In genomic region chr7:55710872-55711558, GRCm38 (mm10) we compare ENCODE assay signal across 8 mouse cellular contexts. TPM values are rescaled to one million over a fixed set of nuclear protein-coding genes. Genes with fewer than 3 reads are reported as not detected.
DNase-seq lines count a peak whose midpoint lies in the region; ATAC-seq and TF ChIP-seq lines count a peak whose summit lies in the region.

No protein-coding gene starts in this region.

- peak; percentile 29 for DNase-seq in CD4-positive helper T cell, adult 2 months (ENCODE audit: low read depth, low spot score)
- peak; percentile 86 for DNase-seq in NIH3T3 (ENCODE audit: low read depth)
- peak; percentile 38 to 69 for DNase-seq in cerebellum, postnatal 25 days
- DNase-seq in kidney, postnatal 36 days, result peak; percentile 27 to 62
- peak; percentile 70 for DNase-seq in lung, postnatal 0 days (ENCODE audit: low spot score)
- peak; percentile 43 for DNase-seq in right cerebral cortex, adult 18-20 months
- no peak for DNase-seq in urinary bladder, postnatal 10 days (ENCODE audit: low spot score)

- peak; percentile 55; the same call in 1 of the 2 replicates for ATAC-seq in heart, embryonic 16.5 days (replicated peaks; ENCODE audit: extremely low read depth, insufficient read depth, low FRiP score)
- peak; percentile 53 for ATAC-seq in lung, postnatal 0 days

- no peak for TF ChIP-seq EP300 in lung, postnatal 0 days (IDR thresholded peaks at IDR 0.05)

- no peaks in the 10 kb centered on the region for H3K4me1 ChIP-seq in heart, embryonic 16.5 days (ENCODE audit: control insufficient read depth, insufficient read depth, low read length)
- H3K4me1 ChIP-seq in lung, postnatal 0 days (ENCODE audit: insufficient read depth, low read depth, low read length), result no peaks in the 10 kb centered on the region

- peak; percentile 86 for TF ChIP-seq CTCF in lung, postnatal 0 days (IDR thresholded peaks at IDR 0.05)

- no peak overlapping the region for H3K4me3 ChIP-seq in heart, embryonic 16.5 days (ENCODE audit: low read length)
- no peak overlapping the region for H3K4me3 ChIP-seq in lung, postnatal 0 days (ENCODE audit: low read depth, low read length)

- no peak overlapping the region for H3K27ac ChIP-seq in heart, embryonic 16.5 days (ENCODE audit: low read length)
- no peak overlapping the region for H3K27ac ChIP-seq in lung, postnatal 0 days (ENCODE audit: low read length)

- no peaks in the 10 kb centered on the region for H3K27me3 ChIP-seq in heart, embryonic 16.5 days (ENCODE audit: control insufficient read depth, insufficient read depth, low read length)
- H3K27me3 ChIP-seq in lung, postnatal 0 days (replicated peaks; ENCODE audit: insufficient read depth, low read length), result no peaks in the 10 kb centered on the region

- H3K9me3 ChIP-seq in heart, embryonic 16.5 days (replicated peaks; ENCODE audit: control insufficient read depth, low read length), result no peaks in the 10 kb centered on the region
- H3K9me3 ChIP-seq in lung, postnatal 0 days (ENCODE audit: low read length), result no peaks in the 10 kb centered on the region

- no peak overlapping the region for H3K4me2 ChIP-seq in heart, embryonic 16.5 days (ENCODE audit: low read depth, low read length)
- no peak overlapping the region for H3K4me2 ChIP-seq in lung, postnatal 0 days (replicated peaks; ENCODE audit: low read depth, low read length)

- 8% methylated on average over 11 of the region's 11 CpGs for WGBS in heart, embryonic 16.5 days
- WGBS in lung, postnatal 0 days, result 8% methylated on average over 11 of the region's 11 CpGs

- no peaks in the 10 kb centered on the region for H3K36me3 ChIP-seq in heart, embryonic 16.5 days (ENCODE audit: control insufficient read depth, insufficient read depth)
- no peaks in the 10 kb centered on the region for H3K36me3 ChIP-seq in lung, postnatal 0 days (ENCODE audit: insufficient read depth, low read length)

- no peak overlapping the region for H3K9ac ChIP-seq in heart, embryonic 16.5 days (ENCODE audit: low read length)
- no peak overlapping the region for H3K9ac ChIP-seq in lung, postnatal 0 days (replicated peaks; ENCODE audit: low read depth)

RNA-seq across cellular contexts. Expression of gene Siglech, which starts 57.0 kb away (rescaled TPM):
- polyA plus RNA-seq in heart, embryonic 16.5 days (2015; fragmentation: Nextera tagmentation; extraction: Ambion mirVana), result 0.29 and 0.33 TPM in 2 replicates
- 0.27 and 0.42 TPM in 2 replicates for polyA plus RNA-seq in lung, postnatal 0 days (2015; fragmentation: Nextera tagmentation; extraction: Ambion mirVana)
